21 mouse cellular contexts compared by ENCODE assay signal in the genomic region with DNA sequence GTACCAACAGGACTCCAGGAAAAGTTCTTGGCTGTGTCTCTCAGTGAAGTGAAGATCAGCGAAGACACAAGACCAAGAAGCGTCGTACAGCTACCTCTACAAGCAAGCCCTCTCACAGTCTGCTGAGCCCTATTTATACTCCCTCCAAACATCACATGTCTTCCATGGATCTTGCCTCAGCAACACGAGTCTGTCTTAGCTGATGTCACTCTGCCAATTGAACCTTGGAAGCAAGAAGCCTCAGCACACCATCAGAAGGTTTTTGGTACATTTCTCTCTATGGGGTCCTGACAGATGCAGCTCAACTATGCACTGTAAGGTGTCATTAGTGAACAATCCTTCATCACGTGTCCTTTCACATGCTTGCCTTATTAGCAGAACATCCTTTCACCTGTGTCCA. TPM values are rescaled to one million over a fixed set of nuclear protein-coding genes. Genes with fewer than 3 reads are reported as not detected.
A peak's percentile ranks its signal among the peaks of the same experiment; 100 is the strongest.
DNase-seq lines count a peak whose midpoint lies in the region; ATAC-seq lines count a peak whose summit lies in the region.
"Had no signal": no experiment of that assay in that cellular context is flagged by ENCODE, and none has a peak within 500 bp of the region (broad histone marks: within the 10 kb centered on the region; RNA-seq: fewer than 3 reads in every experiment).

No protein-coding gene starts in this region.

- no peaks in the 10 kb centered on the region for H3K4me1 ChIP-seq in kidney, embryonic 14.5 days (ENCODE audit: control insufficient read depth, insufficient read depth, low read length)
- H3K4me1 ChIP-seq: heart, embryonic 15.5 days; hindbrain, embryonic 13.5 days had no signal

- H3K4me3 ChIP-seq in kidney, embryonic 14.5 days (ENCODE audit: low read length), result no peak overlapping the region
- H3K4me3 ChIP-seq: embryonic facial prominence, embryonic 13.5 days; forebrain, embryonic 12.5 days; heart, adult 2 months; heart, embryonic 15.5 days; hindbrain, embryonic 13.5 days had no signal

- ATAC-seq in cerebellum, adult (ENCODE audit: insufficient number of reproducible peaks, low FRiP score, low TSS enrichment), result no peak
- ATAC-seq in kidney, embryonic 14.5 days (ENCODE audit: low FRiP score, low TSS enrichment), result no peak
- ATAC-seq: CD4-positive, CD25-positive, alpha-beta regulatory T cell, adult 4 months; forebrain, embryonic 16.5 days had no signal

- no peak overlapping the region for H3K9ac ChIP-seq in kidney, embryonic 14.5 days (ENCODE audit: low read depth, low read length)
- H3K9ac ChIP-seq: embryonic facial prominence, embryonic 13.5 days; forebrain, embryonic 12.5 days; heart, embryonic 15.5 days; hindbrain, embryonic 13.5 days had no signal

- peak; percentile 24 for DNase-seq in cerebellum, adult 11 months
- peak; percentile 45 to 46 for DNase-seq in kidney, adult 8-10 months
- peak; percentile 71 for DNase-seq in brain, adult 2 months (ENCODE audit: low read depth, low spot score)
- DNase-seq in cerebellum, adult 9-11 months, result peak; percentile 65
- DNase-seq in urinary bladder, adult 2 months (ENCODE audit: low spot score), result no peak
- DNase-seq: adrenal gland, postnatal 10 days; B cell, adult 2 months; gastrocnemius, postnatal 10 days; heart, adult 2 months; heart, postnatal 14 days had no signal

- no peak overlapping the region for H3K27ac ChIP-seq in kidney, embryonic 14.5 days (ENCODE audit: low read depth, low read length)
- H3K27ac ChIP-seq: embryonic facial prominence, embryonic 13.5 days; forebrain, embryonic 12.5 days; heart, adult 2 months; heart, embryonic 15.5 days; hindbrain, embryonic 13.5 days; hindbrain, postnatal 0 days had no signal

- 85% methylated on average over 5 of the region's 5 CpGs for WGBS in kidney, embryonic 14.5 days

- no peaks in the 10 kb centered on the region for H3K27me3 ChIP-seq in kidney, embryonic 14.5 days (ENCODE audit: control insufficient read depth, insufficient read depth, low read length)
- H3K27me3 ChIP-seq: forebrain, embryonic 12.5 days had no signal

- H3K36me3 ChIP-seq in kidney, embryonic 14.5 days (ENCODE audit: control insufficient read depth, insufficient read depth, low read length), result no peaks in the 10 kb centered on the region
- H3K36me3 ChIP-seq: embryonic facial prominence, embryonic 13.5 days; forebrain, embryonic 12.5 days; G1E; heart, embryonic 15.5 days; hindbrain, embryonic 13.5 days had no signal

- H3K9me3 ChIP-seq in kidney, embryonic 14.5 days (ENCODE audit: control insufficient read depth, low read length), result no peaks in the 10 kb centered on the region
- H3K9me3 ChIP-seq: embryonic facial prominence, embryonic 13.5 days; forebrain, embryonic 12.5 days; G1E; heart, embryonic 15.5 days; hindbrain, embryonic 13.5 days had no signal

- no peak overlapping the region for H3K4me2 ChIP-seq in kidney, embryonic 14.5 days (replicated peaks; ENCODE audit: low read depth, low read length)
- H3K4me2 ChIP-seq: embryonic facial prominence, embryonic 13.5 days; forebrain, embryonic 12.5 days; heart, embryonic 11.5 days; heart, embryonic 15.5 days; hindbrain, embryonic 13.5 days had no signal

RNA-seq across cellular contexts. Expression of gene Slc22a12, which starts 28.6 kb away (rescaled TPM):
- polyA plus RNA-seq in kidney, embryonic 14.5 days (2014; fragmentation: Nextera tagmentation; extraction: Ambion mirVana), result 1.8 and 2.5 TPM in 2 replicates
- not detected in 2 replicates for polyA plus RNA-seq in urinary bladder, adult 2 months (2012; rRNA removed)
- polyA plus RNA-seq: CD4-positive, CD25-positive, alpha-beta regulatory T cell, adult 4 months; embryonic facial prominence, embryonic 13.5 days; forebrain, embryonic 12.5 days; forebrain, embryonic 16.5 days; G1E; heart, adult 2 months; heart, embryonic 11.5 days; heart, embryonic 15.5 days had no signal
